ENCODE assay signal across 21 mouse cellular contexts in genomic region chr16:35867726-35868125, GRCm38 (mm10).
"Had no signal": no experiment of that assay in that cellular context is flagged by ENCODE, and none has a peak within 500 bp of the region (broad histone marks: within the 10 kb centered on the region; RNA-seq: fewer than 3 reads in every experiment).

No protein-coding gene starts in this region.

- H3K27ac ChIP-seq: layer of hippocampus, adult 2 months; limb, embryonic 10.5 days; limb, embryonic 13.5 days; liver, embryonic 12.5 days; liver, embryonic 15.5 days; lung, embryonic 15.5 days; midbrain, embryonic 10.5 days; midbrain, embryonic 13.5 days; neural tube, embryonic 13.5 days; stomach, embryonic 15.5 days had no signal

- H3K4me3 ChIP-seq: layer of hippocampus, adult 2 months; limb, embryonic 10.5 days; limb, embryonic 13.5 days; liver, embryonic 12.5 days; liver, embryonic 15.5 days; lung, embryonic 15.5 days; megakaryocyte, embryonic 14.5 days; midbrain, embryonic 10.5 days; midbrain, embryonic 13.5 days; myocyte; neural tube, embryonic 13.5 days; stomach, embryonic 15.5 days had no signal

- DNase-seq: kidney, adult 9 months; kidney, postnatal 25 days; layer of hippocampus, adult 9-11 months; liver; lung, adult 18-20 months; lung, postnatal 10 days; lung, postnatal 36 days; retina, postnatal 1 day; thymus, postnatal 25 days had no signal

- H3K36me3 ChIP-seq: limb, embryonic 10.5 days; limb, embryonic 13.5 days; liver, embryonic 12.5 days; liver, embryonic 15.5 days; lung, embryonic 15.5 days; midbrain, embryonic 10.5 days; midbrain, embryonic 13.5 days; neural tube, embryonic 13.5 days; stomach, embryonic 15.5 days had no signal

- H3K27me3 ChIP-seq: megakaryocyte, embryonic 14.5 days; stomach, embryonic 15.5 days had no signal
